Mouse (Mus musculus) forebrain, embryonic 11.5 days (tissue): ENCODE results near the gene Pop4. TPM values are rescaled to one million over a fixed set of nuclear protein-coding genes. Genes with fewer than 3 reads are reported as not detected.

ENCODE experiments used
- ATAC-seq: fragments of 200-750 bp; cut with Nextera tagmentation; replicated peaks from 2 replicates; pipeline ENCODE4 v1.8.0; 2017; ENCODE audit warnings: moderate TSS enrichment; ENCODE audit not compliant: low FRiP score
- DNase-seq: peaks from one replicate; pipeline ENCODE4 v3.0.0-alpha.2; 2017; ENCODE audit warnings: low spot score
- H3K27ac ChIP-seq: fragments of 300-500 bp; sonication (generic); 2 replicates; pipeline ENCODE4 v1.5.1; 2014; ENCODE audit warnings: low read depth, low read length
- H3K27me3 ChIP-seq: fragments of 300-500 bp; sonication (generic); 2 replicates; pipeline ENCODE4 v1.6.1; 2014; ENCODE audit warnings: mild to moderate bottlenecking, low read length, mixed read lengths; ENCODE audit not compliant: control insufficient read depth, insufficient read depth
- H3K36me3 ChIP-seq: fragments of 300-500 bp; sonication (generic); 2 replicates; pipeline ENCODE4 v1.6.1; 2014; ENCODE audit warnings: mild to moderate bottlenecking, low read length, moderate library complexity, mixed read lengths; ENCODE audit not compliant: control insufficient read depth, insufficient read depth
- H3K4me1 ChIP-seq: fragments of 300-500 bp; sonication (generic); replicated peaks from 2 replicates; pipeline ENCODE4 v1.6.1; 2014; ENCODE audit warnings: low read length, mixed read lengths; ENCODE audit not compliant: control insufficient read depth, insufficient read depth
- H3K4me2 ChIP-seq: fragments of 300-500 bp; sonication (generic); 2 replicates; pipeline ENCODE4 v1.6.1; 2014; ENCODE audit warnings: low read depth, mild to moderate bottlenecking, low read length, moderate library complexity, mixed read lengths; ENCODE audit not compliant: severe bottlenecking
- H3K4me3 ChIP-seq: fragments of 300-500 bp; sonication (generic); 2 replicates; pipeline ENCODE4 v1.5.1; 2014; ENCODE audit warnings: low read depth, low read length
- H3K9ac ChIP-seq: fragments of 300-500 bp; sonication (generic); 2 replicates; pipeline ENCODE4 v1.6.1; 2014; ENCODE audit warnings: low read length
- H3K9me3 ChIP-seq: fragments of 300-500 bp; sonication (generic); 2 replicates; pipeline ENCODE4 v1.6.1; 2016; ENCODE audit warnings: low read length, mixed read lengths; ENCODE audit not compliant: control insufficient read depth
- WGBS: fragments of 180-500 bp; shearing (Covaris S2); extraction: QIAGEN DNeasy Blood & Tissue Kit; methylation state at CpG from one replicate; pipeline ENCODE4 v1.1.7; 2014; 5-methylcytosine and 5-hydroxymethylcytosine counted together
- polyA plus RNA-seq: library from polyadenylated mRNA; unstranded; fragments of >200 nt; fragmentation: Nextera tagmentation; extraction: Ambion mirVana; gene quantifications from 2 replicates; pipeline ENCODE4 v1.2.1, GENCODE M21; 2014

Gene Pop4
- polyA plus RNA-seq, 1 experiment from 2014 or later: 101 TPM

DNA sequence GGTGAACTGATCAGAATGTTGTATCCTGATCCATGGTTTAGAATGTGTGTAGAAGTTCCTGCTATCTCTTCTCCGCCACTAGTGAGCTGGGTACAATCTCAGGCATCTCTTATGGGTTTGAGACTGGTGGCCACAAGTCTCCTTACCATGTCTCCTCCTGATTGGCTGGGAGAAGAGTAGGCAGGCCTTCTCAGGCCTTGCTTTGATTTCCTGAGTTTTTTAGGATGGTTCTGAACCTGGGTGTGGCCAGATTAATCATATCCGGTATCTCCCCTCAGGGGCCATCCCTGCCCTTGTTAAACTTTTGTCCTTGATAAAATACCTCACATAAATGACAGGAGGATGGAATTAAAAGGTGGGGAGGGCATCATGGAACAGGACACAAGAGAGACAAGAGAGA, 11.6 kb downstream of the Pop4 start:
- Histone ChIP-seq H3K4me3 (no peak overlapping the region), H3K27me3 (no peaks in the 10 kb centered on the region), H3K36me3 (peaks cover 6% of the 10 kb centered on the region), H3K9me3 (no peaks in the 10 kb centered on the region), H3K4me2 (no peak overlapping the region), H3K27ac (no peak overlapping the region), H3K4me1 (no peaks in the 10 kb centered on the region), H3K9ac (no peak overlapping the region)
- ATAC-seq: no peak
- WGBS: 89% methylated on average over 2 of the region's 2 CpGs
- DNase-seq: no peak

DNA sequence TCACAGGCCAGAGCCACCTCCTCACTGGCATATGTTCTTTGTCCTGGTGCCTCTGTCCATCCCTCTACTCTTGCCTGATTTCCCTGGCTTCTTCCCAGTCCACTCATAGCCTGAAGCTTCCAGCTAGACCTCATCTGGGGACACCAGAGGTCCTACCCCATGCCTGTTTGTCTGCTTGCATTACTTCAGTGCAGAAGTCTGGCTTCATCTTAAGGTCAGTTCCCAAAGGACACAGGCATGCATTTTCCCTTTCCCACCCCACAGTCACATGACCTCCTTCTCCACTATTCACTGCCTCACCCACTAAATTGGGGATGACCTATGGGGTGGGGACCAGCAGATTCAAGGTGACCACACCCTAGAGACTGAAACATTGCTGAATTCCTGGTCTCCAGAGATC, 17.8 kb downstream of the Pop4 start:
- H3K36me3 ChIP-seq: no peaks in the 10 kb centered on the region
- no peaks in the 10 kb centered on the region for H3K27me3 ChIP-seq
- DNase-seq (no peak), ATAC-seq (no peak)
- H3K9me3 ChIP-seq: no peaks in the 10 kb centered on the region
- no peak overlapping the region for H3K9ac ChIP-seq
- H3K27ac ChIP-seq: no peak overlapping the region
- no peaks in the 10 kb centered on the region for H3K4me1 ChIP-seq
- no peak overlapping the region for H3K4me3 ChIP-seq
- H3K4me2 ChIP-seq: no peak overlapping the region

DNA sequence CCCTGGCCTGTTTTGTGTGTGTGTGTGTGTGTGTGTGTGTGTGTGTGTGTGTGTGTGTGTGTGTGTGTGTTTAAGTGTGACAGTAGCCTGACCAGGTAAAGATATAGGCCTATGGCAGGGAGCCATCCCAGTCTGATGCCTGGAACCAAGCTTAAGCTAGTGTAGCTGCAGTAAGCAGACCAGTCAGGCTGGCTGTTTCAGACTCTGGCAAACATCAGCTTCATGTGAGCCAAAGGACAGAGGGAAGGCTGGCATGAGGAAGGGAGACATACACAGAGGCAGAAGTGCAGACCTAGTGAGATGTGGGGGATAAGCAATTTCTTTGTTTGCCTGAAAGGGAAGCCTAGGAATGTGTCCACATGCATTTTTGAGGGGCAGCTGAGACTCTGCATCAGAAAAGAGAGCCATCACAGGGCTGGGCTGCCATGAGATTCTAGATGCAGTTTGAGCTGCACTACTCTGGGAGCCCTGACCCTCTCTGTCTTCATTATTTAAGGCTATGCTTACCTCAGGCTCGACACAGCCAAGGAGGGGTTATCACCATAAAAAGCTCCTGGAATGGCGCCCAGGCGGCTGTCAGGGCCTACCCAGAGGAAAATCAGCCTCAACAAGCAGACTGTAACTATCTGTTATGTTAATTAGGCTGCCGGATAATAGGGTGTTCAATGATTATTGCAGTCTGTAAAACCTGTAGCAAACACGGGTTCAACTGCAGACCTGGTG, 19.6 kb downstream of the Pop4 start:
- ATAC-seq: no peak
- Histone ChIP-seq H3K27me3 (no peaks in the 10 kb centered on the region), H3K4me1 (no peaks in the 10 kb centered on the region), H3K9me3 (no peaks in the 10 kb centered on the region), H3K27ac (no peak overlapping the region), H3K4me3 (no peak overlapping the region), H3K9ac (no peak overlapping the region), H3K4me2 (no peak overlapping the region), H3K36me3 (no peaks in the 10 kb centered on the region)
- no peak for DNase-seq
- WGBS: 73% methylated on average over 5 of the region's 5 CpGs

DNA sequence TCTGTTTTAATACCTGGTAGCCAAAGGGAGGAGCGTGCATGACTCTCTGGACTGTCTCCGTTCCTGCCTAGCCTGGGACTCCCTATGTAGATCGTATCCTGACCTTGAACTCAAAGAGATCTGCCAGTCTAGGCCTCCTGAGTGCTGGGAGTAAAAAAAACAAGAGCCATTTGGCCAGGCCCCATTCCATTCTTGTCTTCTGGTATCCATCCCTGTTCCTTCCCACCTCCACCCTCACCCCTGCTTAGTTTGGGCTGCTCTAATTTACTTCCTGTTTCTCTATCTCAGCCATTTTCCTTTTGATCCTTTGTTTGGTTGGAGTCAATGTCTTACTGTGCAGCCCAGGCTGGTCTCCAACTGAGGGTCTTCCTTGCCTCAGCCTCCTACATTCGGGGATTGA, 28.8 kb downstream of the Pop4 start:
- DNase-seq (no peak), ATAC-seq (no peak)
- H3K27me3 ChIP-seq: no peaks in the 10 kb centered on the region
- no peak overlapping the region for H3K4me2 ChIP-seq
- 75% methylated on average over 4 of the region's 4 CpGs for WGBS
- no peak overlapping the region for H3K4me3 ChIP-seq
- H3K27ac ChIP-seq: no peak overlapping the region
- H3K9ac ChIP-seq: no peak overlapping the region
- H3K4me1 ChIP-seq: no peaks in the 10 kb centered on the region
- H3K9me3 ChIP-seq: no peaks in the 10 kb centered on the region
- no peaks in the 10 kb centered on the region for H3K36me3 ChIP-seq

DNA sequence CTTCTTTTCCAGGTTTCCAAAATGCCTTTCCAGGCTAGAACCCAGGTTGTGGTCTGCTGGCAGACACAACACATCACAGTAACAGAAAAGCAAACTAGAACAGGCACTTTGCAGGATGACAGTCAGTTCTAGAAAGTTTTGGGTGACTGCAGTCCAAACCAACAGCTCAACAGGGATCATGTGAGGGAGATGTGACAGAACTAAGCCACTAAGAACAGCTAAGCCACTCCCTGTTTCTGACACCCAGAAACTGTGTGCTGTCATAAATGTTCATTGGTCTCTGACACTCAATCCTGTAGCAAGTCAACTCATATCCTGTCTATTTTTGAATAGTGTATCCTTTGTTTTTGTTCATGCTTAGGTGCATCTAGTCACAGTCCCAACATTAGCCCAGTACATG, 34.1 kb downstream of the Pop4 start:
- DNase-seq: no peak
- no peaks in the 10 kb centered on the region for H3K36me3 ChIP-seq
- no peak for ATAC-seq
- H3K9ac ChIP-seq: no peak overlapping the region
- H3K9me3 ChIP-seq: no peaks in the 10 kb centered on the region
- H3K4me1 ChIP-seq: no peaks in the 10 kb centered on the region
- H3K4me2 ChIP-seq: no peak overlapping the region
- H3K27ac ChIP-seq: no peak overlapping the region
- H3K27me3 ChIP-seq: no peaks in the 10 kb centered on the region
- no peak overlapping the region for H3K4me3 ChIP-seq

DNA sequence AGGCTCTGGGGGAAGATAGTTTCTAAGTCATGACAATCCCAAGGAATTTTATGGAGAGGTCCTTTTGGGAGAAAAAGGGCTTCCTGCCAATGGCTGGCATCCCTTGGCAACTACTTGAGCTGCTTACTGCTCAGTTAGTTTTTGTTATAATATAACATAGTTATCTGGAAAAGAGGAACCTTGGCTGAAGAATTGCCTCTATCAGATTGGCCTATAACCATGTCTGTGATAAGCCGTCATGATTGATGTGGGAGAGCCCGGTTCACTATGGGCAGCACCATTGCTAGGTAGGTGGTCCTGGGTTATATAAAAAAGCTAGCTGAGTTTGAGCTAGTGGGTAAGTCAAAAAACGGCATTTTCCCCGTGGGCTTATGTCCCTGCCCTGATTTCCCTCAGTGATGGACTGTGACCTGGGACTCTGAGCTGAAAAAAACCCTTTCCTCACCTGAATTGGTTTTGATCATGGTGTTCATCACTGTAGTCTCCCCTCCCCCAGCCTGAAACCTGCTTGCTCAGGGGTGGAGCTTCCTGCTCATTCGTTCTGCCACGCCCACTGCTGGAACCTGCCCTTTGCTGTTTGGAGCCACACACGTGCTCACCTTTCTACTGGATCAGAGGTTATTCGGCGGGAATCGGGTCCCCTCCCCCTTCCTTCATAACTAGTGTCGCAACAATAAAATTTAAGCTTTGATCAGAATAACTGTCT, 34.7 kb downstream of the Pop4 start:
- Histone ChIP-seq H3K36me3 (no peaks in the 10 kb centered on the region), H3K27me3 (no peaks in the 10 kb centered on the region), H3K27ac (no peak overlapping the region), H3K4me1 (no peaks in the 10 kb centered on the region), H3K4me3 (no peak overlapping the region), H3K9ac (no peak overlapping the region), H3K9me3 (no peaks in the 10 kb centered on the region), H3K4me2 (no peak overlapping the region)
- 42% methylated on average over 11 of the region's 11 CpGs for WGBS
- DNase-seq (no peak), ATAC-seq (no peak)

GRCm38 (mm10) chr7:38230285-38230684, 40.9 kb downstream of the Pop4 start:
- H3K27ac ChIP-seq: no peak overlapping the region
- H3K4me2 ChIP-seq: no peak overlapping the region
- no peak for ATAC-seq
- H3K4me1 ChIP-seq: 0 out of 2 replicates have a peak, but pooled peaks cover 3% of the 10 kb centered on the region
- H3K4me3 ChIP-seq: no peak overlapping the region
- H3K9me3 ChIP-seq: no peaks in the 10 kb centered on the region
- H3K9ac ChIP-seq: no peak overlapping the region
- 24% methylated on average over 8 of the region's 8 CpGs for WGBS
- H3K36me3 ChIP-seq: no peaks in the 10 kb centered on the region
- no peak for DNase-seq
- no peaks in the 10 kb centered on the region for H3K27me3 ChIP-seq

DNA sequence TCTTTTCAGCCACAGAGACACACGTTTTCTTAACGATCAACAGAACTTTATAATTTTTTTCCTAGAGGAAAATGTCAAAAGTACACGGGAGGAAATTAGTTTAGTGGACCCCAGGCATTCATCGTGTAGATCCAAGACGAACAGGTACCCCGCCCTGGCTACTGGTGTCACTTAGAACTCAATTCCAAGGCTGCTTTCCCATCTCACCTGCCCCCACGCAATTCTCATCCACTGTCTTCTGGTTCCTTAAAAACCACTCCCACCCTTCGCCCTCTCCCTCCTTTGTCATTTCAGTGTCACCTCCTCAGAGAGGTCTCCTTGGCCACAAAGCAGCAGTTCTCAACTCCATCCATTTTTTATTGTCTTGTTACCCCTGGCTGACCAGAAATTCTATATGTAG, 42.9 kb downstream of the Pop4 start:
- ATAC-seq: no peak
- Histone ChIP-seq H3K4me3 (peak overlapping the region; percentile 52), H3K9ac (peak overlapping the region; percentile 56), H3K27me3 (no peaks in the 10 kb centered on the region), H3K4me2 (peak overlapping the region; percentile 83), H3K27ac (no peak overlapping the region), H3K36me3 (no peaks in the 10 kb centered on the region), H3K4me1 (0 out of 2 replicates have a peak, but pooled peaks cover 3% of the 10 kb centered on the region), H3K9me3 (no peaks in the 10 kb centered on the region)
- 28% methylated on average over 8 of the region's 8 CpGs for WGBS
- no peak for DNase-seq

DNA sequence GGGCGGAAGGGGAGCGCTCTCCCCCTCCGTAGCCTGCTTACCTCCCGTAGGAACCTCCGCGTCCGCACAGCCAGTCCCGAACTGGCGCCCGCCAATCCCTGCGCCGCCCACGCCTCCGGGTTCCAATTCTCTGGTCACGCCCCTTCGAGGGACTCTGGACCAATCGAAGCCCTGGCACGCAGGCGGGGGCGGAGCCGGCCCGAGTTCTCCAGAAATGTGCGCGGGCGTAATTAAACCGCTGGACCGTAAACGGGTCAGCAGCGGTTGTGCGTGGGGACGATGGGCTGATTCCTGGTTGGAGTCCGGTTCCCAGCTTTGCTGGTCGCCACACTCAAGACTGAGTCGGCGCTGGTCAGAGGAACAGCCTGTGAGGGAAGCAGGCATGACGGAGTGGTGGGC, 43.3 kb downstream of the Pop4 start, which contains the start of gene Plekhf1:
TSS of gene Plekhf1 (minus strand) at position 117 of the 399 bp plus-strand sequence.
- DNase-seq (peak; percentile 94), ATAC-seq (peak; percentile 96)
- Histone ChIP-seq H3K27me3 (no peaks in the 10 kb centered on the region), H3K9ac (peak within 1 kb of the TSS; percentile 56), H3K4me3 (peak within 1 kb of the TSS; percentile 52), H3K27ac (no peak within 1 kb of the TSS), H3K4me1 (0 out of 2 replicates have a peak, but pooled peaks cover 3% of the 10 kb centered on the region), H3K9me3 (no peaks in the 10 kb centered on the region), H3K36me3 (no peaks in the 10 kb centered on the region), H3K4me2 (peak within 1 kb of the TSS; percentile 83)
- WGBS: under 1% methylated on average over 36 of the region's 36 CpGs
